Mouse (Mus musculus): ENCODE measurements at regions not wholly inside any gene's neighbourhood (a gene's known extent, or its start where the extent isn't known, plus 50 kb on each side); places are given as distances from the start of the nearest gene placed in this dataset.
"Not testable (repeated sequence)": the region's sequence is repeated elsewhere in the genome, so short reads cannot be mapped to it uniquely, and the experiment has no call there.

DNA sequence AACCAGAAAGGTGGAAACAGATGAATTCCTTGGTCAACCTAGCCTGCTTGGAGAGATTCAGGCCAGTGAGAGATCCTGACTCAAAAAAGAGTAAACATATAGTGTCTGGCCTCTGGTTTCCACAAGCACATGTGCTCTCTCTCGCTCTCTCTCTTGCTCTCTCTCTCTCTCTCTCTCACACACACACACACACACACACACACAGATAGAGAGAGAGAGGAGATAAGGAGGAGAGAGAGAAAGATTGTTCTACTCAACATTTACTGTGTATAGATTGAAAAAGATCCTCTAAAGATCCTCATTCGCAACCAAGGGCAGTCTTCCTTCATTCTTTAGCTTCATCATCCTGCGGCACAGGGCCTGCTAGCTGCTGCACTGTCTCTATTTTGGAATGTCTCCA is 54.9 kb upstream of the Cdyl start:
- no peak overlapping the region for H3K27ac ChIP-seq (ENCODE audit: low read depth, low read length)

DNA sequence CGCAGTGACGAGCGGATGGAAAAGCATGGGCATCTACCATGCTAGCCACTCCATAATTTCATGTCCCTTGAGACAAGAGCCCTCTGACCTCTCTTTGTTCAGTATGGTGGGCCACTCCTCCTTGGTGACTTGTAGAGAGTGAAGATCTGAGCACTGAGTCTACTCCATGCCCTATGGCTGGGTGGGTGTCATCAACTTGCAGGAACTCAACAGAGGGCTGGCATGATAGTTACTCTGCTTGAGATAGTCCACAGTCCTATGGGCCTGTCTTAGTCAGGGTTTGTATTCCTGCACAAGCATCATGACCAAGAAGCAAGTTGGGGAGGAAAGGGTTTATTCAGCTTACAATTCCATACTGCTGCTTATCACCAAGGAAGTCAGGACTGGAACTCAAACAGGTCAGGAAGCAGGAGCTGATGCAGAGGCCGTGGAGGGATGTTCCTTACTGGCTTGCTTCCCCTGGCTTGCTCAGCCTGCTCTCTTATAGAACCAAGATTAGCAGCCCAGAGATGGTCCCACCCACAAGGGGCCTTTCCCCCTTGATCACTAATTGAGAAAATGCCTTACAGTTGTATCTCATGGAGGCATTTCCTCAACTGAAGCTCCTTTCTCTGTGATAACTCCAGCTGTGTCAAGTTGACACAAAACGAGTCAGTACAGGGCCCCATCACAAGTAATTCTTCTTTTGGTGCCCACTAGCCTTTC is 52.6 kb upstream of the Cdyl start:
- not testable (repeated sequence) for H3K9ac ChIP-seq (ENCODE audit: low read depth, low read length); H3K4me2 ChIP-seq; H3K27ac ChIP-seq (ENCODE audit: low read depth, low read length); H3K4me3 ChIP-seq (ENCODE audit: low read depth, low read length); ATAC-seq (replicated peaks; ENCODE audit: insufficient number of reproducible peaks, low FRiP score, low TSS enrichment); H3K36me3 ChIP-seq (ENCODE audit: control insufficient read depth, insufficient read depth, low read length); H3K27me3 ChIP-seq (ENCODE audit: control insufficient read depth, insufficient read depth, low read length); H3K9me3 ChIP-seq (replicated peaks; ENCODE audit: control insufficient read depth, low read length); H3K4me1 ChIP-seq (ENCODE audit: control insufficient read depth, insufficient read depth, low read length)
- 71% methylated on average over 5 of the region's 5 CpGs for WGBS (ENCODE audit: insufficient replicate concordance)

More for the DNA sequence above, 54.9 kb upstream of the Cdyl start:
- Histone ChIP-seq H3K9ac (ENCODE audit: low read depth, low read length) (no peak overlapping the region), H3K27me3 (ENCODE audit: control insufficient read depth, insufficient read depth, low read length) (no peaks in the 10 kb centered on the region), H3K36me3 (ENCODE audit: control insufficient read depth, insufficient read depth, low read length) (no peaks in the 10 kb centered on the region), H3K4me2 (no peak overlapping the region), H3K4me1 (ENCODE audit: control insufficient read depth, insufficient read depth, low read length) (no peaks in the 10 kb centered on the region), H3K9me3 (replicated peaks; ENCODE audit: control insufficient read depth, low read length) (no peaks in the 10 kb centered on the region), H3K4me3 (ENCODE audit: low read depth, low read length) (no peak overlapping the region)
- no peak for ATAC-seq (replicated peaks; ENCODE audit: insufficient number of reproducible peaks, low FRiP score, low TSS enrichment)
- 88% methylated on average over 3 of the region's 3 CpGs for WGBS (ENCODE audit: insufficient replicate concordance)

DNA sequence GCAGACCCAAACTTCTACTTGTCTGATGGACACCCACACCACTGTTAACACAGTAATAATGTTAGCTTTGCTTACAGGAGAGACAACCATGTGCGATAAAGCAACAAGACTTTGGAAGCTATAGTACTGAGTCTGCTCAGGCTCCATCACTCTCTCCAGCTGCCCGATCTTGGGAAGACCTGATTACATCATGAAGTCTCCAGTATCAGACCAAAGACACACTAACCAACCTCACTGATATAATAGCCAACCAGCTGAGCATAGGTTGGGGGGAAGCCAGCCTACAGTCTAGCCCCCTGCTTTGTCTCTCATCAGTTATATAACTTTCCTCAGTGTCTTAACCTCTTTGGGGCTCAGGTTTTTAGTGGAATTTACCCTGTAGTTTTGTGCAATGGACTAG is 51.9 kb upstream of the Cdyl start:
- WGBS (ENCODE audit: insufficient replicate concordance) = 93% methylated on average over 2 of the region's 2 CpGs
- Histone ChIP-seq H3K4me1 (ENCODE audit: control insufficient read depth, insufficient read depth, low read length) (no peaks in the 10 kb centered on the region), H3K4me3 (ENCODE audit: low read depth, low read length) (no peak overlapping the region), H3K27me3 (ENCODE audit: control insufficient read depth, insufficient read depth, low read length) (no peaks in the 10 kb centered on the region), H3K9ac (ENCODE audit: low read depth, low read length) (no peak overlapping the region), H3K9me3 (replicated peaks; ENCODE audit: control insufficient read depth, low read length) (no peaks in the 10 kb centered on the region), H3K4me2 (no peak overlapping the region), H3K36me3 (ENCODE audit: control insufficient read depth, insufficient read depth, low read length) (no peaks in the 10 kb centered on the region), H3K27ac (ENCODE audit: low read depth, low read length) (no peak overlapping the region)
- ATAC-seq (replicated peaks; ENCODE audit: insufficient number of reproducible peaks, low FRiP score, low TSS enrichment) = no peak
